Mouse (Mus musculus): ENCODE measurements around the gene Sdc1.

DNA sequence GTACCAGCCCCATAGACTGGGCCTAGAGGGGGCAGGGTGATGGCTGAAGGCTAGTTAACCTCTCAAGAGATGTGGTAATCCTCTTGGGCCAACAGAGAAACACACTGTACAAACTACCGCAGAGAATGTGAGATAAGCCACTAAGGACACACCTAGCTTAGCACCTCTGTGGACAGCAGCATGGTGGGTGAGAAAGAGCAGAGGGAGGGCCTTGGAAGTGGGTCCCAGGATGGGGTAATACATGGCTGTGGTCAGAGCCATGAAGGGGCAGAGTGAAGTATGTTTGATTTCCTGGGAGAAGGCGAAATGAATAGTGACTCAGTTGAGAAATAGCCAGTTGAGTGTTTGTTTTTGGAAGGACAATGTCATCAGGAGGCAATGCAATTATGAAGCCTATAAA, 38.0 kb downstream of the Sdc1 start:
- TF ChIP-seq GATA1 (IDR thresholded peaks at IDR 0.05; ENCODE audit: borderline replicate concordance, low read length): no peak
- TF ChIP-seq FLI1 (IDR thresholded peaks at IDR 0.05; ENCODE audit: low read length): no peak

Data from megakaryocyte, embryonic 14.5 days (primary cell).